Mouse (Mus musculus) layer of hippocampus, postnatal 14 days (tissue): ENCODE measurements around the gene Mcur1. TPM values are rescaled to one million over a fixed set of nuclear protein-coding genes. Genes with fewer than 3 reads are reported as not detected.

Source experiments
- DNase-seq, 2 experiments: peaks; one replicate each; pipeline ENCODE4 v3.0.0; 2021 to 2022; ENCODE audit warnings: low spot score in 2 of 2, mixed read lengths in 1 of 2
- total RNA-seq, 2 experiments: library from RNA; stranded (reverse); gene quantifications; 2 replicates each; pipeline ENCODE4 v1.2.3; 2021

Gene Mcur1
- total RNA-seq, 2 experiments from 2014 or later: 22.7 to 23.4 TPM

DNA sequence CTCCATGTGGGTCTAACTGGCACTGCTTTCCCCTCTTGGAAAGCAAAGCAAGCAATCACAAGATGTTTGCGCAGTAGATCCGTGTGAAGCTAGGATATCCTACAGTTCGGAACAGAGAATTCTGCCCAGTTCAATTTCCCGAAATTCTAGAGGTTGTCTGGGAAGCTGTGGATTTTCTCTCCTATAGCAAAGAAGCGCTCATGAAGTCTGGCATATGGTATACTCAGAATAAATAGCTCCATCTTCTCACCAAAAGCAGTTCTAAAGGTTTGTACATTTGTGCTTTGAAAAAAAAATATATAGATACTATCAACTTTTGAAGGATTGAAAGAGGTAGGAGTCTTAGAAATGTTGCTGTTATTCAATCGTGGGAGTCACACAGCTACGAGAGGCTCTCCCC, 64.3 kb downstream of the Mcur1 start:
- DNase-seq: no peak

DNA sequence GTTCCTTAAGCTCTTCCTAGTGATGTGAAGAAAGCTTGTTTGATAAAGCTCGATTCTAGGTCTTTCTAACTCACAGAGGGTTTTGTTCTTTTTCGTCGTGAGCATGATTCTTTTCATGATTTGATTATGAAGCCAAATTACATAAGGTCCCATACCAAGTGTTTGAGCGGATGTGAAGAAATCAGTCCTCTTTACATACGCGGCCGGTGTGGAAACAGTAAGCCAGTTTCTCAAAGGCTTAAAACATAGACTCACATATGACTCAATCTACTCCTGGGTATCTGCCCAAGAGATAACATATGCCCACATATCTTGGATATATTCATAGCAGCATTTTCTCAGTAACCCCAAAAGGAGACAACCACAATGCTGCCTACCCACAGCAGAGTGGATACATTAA, 66.3 kb downstream of the Mcur1 start:
- DNase-seq: no peak

DNA sequence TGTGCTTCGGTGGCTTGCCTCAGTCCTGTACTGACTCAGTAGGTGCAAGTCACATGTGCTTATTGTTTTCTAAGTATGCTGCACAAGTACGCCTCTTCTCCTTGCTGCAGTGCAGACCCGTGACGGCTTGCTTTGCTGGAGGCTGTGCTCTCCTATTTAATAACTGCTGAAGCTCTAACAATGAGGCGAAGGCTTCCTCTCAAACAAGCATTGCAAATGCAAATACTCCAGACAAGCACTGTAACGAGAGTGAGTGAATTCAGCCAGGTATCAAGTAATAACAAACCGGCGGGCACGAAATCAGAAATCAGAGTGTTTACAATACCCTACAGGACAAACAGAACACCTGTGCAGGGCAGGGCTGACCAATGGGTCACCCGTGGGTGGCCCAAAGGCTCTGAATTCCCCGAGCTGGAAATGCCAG, 66.9 kb downstream of the Mcur1 start:
- no peak for DNase-seq

Other genes starting within 250 kb of the Mcur1 start
- 10 to 100 TPM; 16.6 to 24.6 TPM for gene Sirt5, start 194.7 kb downstream of the Mcur1 start, total RNA-seq
- 10 to 100 TPM; 81.5 to 85.3 TPM for gene Nol7, start 161.8 kb downstream of the Mcur1 start, total RNA-seq
- gene Ranbp9, start 78.9 kb downstream of the Mcur1 start, total RNA-seq: 10 to 100 TPM; 79.4 to 82.4 TPM
- gene Rnf182, start 55.5 kb upstream of the Mcur1 start, total RNA-seq: 10 to 100 TPM; 37.3 to 41.8 TPM
- 1 to 10 TPM; 6.6 to 7.3 TPM for gene Cd83, start 224.6 kb upstream of the Mcur1 start, total RNA-seq